Mouse (Mus musculus): Measurements from ENCODE around the gene 4922502D21Rik.

4922502D21Rik gene

DNA sequence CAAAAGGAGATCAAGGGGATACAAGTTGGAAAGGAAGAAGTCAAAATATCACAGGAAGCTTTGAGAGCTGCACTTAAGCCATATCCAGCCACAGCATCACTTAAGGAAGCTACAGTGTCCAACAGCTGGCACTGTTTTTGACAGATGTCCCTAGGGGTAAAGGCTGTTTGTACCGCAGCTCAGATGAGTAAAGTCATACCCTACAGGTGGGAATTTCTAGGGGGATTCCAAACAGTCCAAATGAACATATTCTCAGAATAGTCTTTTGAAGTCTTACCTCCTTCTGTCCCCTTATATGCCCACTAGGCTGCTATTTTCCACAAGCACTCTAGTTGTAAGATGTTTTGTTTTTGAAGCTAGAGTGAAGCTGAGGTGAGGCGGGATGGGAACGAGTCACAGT, 19.1 kb downstream of the 4922502D21Rik start:
- no peak for DNase-seq (ENCODE audit: low spot score)

DNA sequence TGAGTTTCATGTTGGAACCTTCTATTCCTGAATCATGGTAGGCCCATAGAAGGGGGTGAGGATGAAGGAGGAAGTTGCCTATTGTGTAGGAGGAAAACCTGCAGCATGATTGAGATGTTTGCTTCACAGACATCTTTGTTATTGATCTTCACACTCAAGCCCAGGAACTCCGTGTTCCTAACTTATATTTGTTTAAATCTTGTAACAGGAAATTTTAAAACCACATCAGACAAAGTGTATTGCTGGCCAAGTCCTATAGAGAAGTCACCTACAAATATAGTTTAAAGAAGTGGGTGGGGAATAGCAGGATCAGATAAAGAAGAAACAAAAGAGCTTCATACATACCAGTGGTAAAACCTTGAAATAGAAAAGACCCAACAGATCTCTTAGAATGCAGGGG, 27.4 kb downstream of the 4922502D21Rik start:
- DNase-seq (ENCODE audit: low spot score): no peak

DNA sequence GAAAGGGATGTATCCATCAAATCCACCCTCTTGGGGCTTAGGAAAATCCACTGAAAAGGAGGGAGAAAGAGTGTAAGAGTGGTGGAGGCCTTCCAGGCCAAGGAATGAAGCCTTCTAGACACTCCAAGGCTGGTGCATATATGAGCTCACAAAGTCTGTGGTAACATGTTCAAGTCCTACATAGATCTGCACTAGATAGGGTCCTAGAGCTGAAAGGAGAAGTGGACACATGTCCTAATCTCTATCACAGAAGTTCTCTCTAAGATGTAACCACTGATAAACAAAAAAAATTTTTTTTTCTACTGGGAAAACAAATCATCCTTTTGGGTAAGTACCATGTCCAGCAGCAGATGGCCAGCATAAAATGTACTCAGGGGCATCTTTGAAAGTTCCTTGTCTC, 42.9 kb downstream of the 4922502D21Rik start:
- no peak for DNase-seq (ENCODE audit: low spot score)

DNA sequence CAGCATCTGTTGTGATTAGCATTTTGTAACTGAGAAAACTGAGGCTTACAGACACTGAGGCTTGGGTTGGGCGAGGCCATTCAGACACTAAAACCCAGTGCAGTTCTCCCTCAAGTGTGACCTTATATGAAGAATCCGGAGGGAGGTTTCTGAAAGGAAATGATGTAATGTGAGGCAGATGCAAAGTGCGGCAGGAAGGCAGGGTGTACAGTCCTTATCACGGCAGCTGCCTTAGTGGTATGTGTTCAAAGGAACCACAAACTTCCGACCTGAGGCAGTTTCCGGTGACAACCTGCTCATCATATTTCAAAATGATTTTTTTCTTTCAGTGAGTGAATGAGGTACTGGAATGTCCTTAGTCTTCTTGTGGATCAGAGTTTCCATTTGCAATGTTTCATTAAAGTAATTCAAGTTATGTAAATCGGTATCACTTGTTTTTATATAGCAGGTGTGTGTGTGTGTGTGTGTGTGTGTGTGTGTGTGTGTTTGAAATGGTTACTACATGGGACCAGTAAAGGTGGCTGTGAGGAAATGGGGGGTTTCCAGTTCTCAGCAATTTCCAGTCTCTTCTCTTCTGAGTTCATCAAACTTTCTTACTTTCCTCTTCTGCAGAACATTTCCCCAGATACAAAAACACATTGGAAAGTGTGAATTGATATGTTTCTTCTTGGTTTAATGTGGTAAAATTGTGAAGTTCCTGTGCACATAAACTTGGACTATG, 47.1 kb downstream of the 4922502D21Rik start:
- DNase-seq (ENCODE audit: low spot score): no peak

DNA sequence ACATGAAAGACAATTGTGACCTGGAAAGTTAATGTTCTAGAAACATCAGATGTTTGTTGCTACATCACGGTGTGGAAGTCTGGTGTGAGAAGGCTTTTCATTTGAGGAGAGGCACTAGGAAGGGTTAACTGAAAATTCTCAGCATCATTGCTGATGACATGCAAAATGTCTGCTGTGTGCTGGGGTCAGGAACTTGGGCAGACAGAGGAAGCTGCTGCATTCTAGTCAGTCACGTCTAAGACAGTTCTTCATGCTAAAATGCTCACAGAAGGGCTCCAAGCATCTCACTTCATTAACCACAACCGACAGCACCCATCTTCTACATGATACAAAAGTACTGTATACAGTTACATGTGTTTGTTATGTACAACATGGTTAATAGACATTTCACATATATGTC, 48.3 kb downstream of the 4922502D21Rik start:
- no peak for DNase-seq (ENCODE audit: low spot score)

DNA sequence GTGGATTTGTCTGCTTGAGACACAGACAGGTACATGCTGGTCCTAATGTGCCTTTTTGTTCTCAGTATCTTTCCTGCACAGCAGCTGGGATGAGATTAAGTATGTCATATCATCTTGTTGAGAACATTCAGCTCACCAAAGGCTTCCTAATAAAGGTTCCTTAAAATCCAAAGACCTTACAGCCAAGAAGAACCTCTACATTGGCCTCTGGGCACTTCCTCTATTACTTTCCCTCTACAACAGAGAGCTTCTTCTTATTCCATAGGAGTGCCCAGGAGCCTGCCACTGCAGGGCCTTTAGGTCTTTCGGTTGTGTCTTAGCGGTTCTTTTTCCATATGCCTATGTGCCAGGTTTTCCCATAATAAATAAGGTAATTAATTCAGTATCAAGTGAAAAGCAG, 55.1 kb downstream of the 4922502D21Rik start:
- no peak for DNase-seq (ENCODE audit: low spot score)

DNA sequence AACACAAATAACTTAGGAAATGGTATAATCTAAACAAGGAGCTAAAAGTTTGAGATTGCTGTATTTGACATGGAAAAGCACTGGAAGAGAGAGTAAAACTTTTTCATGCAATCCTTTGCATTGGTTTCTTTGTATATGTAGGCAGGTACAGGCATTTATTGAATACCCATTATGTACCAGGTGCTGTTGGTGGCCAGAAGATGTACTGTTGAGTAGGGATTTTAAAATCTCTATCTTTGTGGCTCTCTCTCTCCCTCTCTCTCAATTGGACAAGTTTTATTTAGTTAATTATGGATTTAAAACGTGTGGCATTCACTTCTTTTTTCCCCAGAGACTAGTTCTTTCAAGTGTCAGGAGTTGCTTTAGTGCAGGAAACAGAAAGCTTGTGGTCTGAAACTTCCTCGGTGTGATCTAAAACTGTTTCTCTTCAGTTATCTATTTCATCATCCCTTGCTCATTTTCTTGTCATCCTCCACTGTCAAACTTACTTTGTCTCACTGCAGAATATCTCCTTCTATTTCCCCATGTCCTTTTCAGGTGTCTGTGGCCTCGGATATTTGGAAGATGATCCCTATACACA, 55.9 kb downstream of the 4922502D21Rik start:
- DNase-seq (ENCODE audit: low spot score): no peak

DNA sequence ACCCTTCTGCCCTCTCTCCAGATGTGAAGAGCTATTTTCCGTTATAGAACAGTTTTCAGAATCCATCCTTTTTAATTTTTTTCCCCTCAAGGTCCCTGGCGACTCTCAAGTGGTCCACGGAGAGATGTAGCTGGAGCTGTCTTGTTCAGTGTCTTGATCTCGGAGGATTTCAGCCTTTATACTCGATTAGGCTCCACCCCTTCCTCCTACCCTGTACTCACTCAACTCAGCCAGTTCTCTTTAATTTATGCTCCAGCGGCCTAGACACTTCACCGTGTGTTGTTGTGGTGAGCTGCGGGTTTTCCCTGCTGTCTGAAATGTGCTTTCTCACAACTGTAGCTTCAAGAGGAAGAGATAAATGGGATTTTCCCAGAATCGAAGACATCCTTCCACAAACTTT, 56.4 kb downstream of the 4922502D21Rik start, which contains the start of gene Cd69:
Gene Cd69 (minus strand): TSS at position 217 of the 400 bp plus-strand sequence.
- DNase-seq (ENCODE audit: low spot score): no peak

DNA sequence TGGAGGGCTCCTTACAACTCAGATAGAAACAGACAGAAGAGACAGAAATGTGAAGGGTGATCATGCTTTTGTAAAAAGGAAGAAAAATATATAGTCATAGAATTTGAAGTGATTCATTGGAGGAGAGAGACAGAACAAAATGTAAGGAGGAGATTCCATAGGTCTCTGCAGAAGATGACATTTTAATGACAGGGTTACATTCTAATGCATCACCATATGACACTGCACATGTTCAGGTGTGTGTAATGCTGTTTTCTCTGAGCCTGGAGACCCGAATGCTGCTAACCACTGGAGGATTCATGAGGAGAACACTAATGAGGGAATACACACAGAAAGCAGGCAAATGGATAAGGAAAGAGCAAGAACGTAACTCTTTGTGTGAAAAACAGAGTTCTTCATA, 57.1 kb downstream of the 4922502D21Rik start:
- DNase-seq (ENCODE audit: low spot score): no peak

DNA sequence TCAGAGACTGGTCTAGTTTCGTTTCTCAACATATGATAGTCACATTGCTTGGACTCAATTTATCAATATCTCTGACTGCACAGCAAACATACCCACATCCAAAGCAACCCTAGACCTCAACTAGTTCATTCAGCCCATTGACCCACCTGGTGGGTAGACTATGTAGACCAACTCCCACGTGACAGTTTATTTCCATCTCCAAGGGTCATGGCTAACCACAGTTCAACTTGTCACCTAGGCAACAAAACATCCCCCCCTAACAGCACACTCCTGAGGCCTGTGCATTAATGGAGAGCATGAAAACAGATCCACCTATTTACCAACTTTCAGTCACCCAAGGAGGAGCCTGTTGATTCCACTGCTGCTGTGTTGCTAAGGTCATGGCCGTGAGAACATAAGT, 57.9 kb downstream of the 4922502D21Rik start:
- DNase-seq (ENCODE audit: low spot score): no peak
